Mouse (Mus musculus): Measurements from ENCODE around the gene 3110009E18Rik.
"Not testable (repeated sequence)": the region's sequence is repeated elsewhere in the genome, so short reads cannot be mapped to it uniquely, and the experiment has no call there.

Gene 3110009E18Rik

GRCm38 (mm10) chr1:120120969-120121811, at the start of gene 3110009E18Rik, which contains the start of gene Dbi:
Gene 3110009E18Rik (plus strand): TSS chr1:120121187.
Gene Dbi (minus strand): TSS chr1:120121078.
- DNase-seq (ENCODE audit: extremely low spot score, low read depth, low spot score), result peak; percentile 81

DNA sequence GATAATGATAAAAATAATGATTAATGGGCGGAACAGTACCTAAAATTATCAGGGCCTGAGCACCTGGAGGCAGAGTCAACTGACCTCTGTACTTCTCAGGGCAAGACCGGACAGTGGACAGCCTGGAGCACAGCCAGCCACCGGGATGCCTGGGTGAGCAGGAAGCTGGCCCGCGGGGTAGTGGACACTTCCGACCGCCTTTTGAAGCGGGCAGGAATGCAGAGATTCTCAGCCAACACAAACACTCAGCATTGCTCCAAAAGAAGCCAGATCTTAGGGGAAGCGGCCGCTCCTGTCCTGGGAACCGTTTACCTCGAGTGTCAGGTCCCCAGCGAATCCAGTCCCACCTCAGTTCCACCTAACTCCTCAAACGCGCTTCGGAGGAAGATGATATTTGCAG, 48.1 kb upstream of the 3110009E18Rik start:
- DNase-seq (ENCODE audit: extremely low spot score, low read depth, low spot score), result no peak

DNA sequence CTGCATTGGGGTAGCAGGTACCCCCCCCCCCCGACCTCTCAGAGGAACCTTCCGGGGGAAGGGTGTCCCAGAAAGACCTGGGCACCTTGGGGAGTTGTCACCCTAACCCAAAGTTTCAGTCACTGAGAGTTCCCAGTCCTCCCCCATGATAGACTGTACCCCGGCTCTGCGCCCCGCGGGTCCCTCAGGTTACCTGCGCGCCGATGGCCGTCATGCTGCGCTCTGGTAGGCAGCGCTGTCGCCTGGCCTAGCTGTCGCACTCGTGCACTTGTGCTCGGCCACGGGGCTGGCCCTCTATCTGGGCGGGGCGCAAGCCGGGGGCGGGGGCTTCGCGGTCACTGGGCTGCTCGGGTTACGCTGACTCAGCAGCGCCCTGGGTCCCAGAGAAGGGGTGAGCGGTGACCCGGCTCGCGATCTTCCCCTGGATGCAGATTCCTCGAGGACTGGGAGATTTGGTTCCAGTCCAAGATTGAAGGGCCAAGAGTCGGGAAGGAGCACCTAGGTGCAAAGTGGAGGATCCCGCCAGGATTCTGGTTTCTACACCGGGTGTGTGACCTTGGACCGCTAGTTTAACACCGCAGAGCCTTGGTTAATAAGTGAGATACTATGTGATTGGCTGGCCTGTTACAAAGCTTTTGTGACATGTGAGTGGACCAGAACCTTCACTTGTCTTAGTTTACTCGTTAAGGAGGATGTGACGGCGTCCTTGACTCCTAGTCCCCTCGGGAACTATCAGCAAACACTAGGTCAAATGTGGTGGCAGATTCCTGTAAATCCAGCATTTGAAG, 47.3 kb upstream of the 3110009E18Rik start, which contains the start of gene Tmem37:
Gene Tmem37, minus strand, starts transcription at position 556 of the 788 bp plus-strand sequence.
- DNase-seq (ENCODE audit: extremely low spot score, low read depth, low spot score), result no peak

DNA sequence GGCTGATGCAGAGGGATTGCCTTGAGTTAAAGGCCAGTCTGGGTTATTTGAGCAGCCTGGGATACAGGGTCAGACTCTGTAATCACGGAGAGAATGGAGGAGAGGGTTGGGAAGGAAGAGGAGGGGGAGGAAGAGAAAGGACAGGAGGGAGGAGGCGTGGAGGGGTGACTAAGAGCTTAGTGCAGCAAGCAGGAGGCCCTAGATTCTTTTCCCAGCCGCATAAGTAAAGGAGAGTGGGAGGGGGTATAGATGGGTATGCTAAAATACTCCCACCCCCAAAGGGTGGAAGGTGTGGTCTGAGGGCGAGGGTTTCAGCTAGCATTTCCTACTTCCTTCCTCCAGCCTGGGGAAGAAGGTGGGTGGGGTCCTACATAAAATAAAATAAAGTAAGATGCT, 46.7 kb upstream of the 3110009E18Rik start:
- DNase-seq (ENCODE audit: extremely low spot score, low read depth, low spot score), result no peak

- no peak for DNase-seq (ENCODE audit: extremely low spot score, low read depth, low spot score)
These were observed 46.1 kb upstream of the 3110009E18Rik start for GRCm38 (mm10) chr1:120074931-120075330.

- no peak for DNase-seq (ENCODE audit: extremely low spot score, low read depth, low spot score)
These were observed 45.5 kb upstream of the 3110009E18Rik start for GRCm38 (mm10) chr1:120075507-120075906.

DNA sequence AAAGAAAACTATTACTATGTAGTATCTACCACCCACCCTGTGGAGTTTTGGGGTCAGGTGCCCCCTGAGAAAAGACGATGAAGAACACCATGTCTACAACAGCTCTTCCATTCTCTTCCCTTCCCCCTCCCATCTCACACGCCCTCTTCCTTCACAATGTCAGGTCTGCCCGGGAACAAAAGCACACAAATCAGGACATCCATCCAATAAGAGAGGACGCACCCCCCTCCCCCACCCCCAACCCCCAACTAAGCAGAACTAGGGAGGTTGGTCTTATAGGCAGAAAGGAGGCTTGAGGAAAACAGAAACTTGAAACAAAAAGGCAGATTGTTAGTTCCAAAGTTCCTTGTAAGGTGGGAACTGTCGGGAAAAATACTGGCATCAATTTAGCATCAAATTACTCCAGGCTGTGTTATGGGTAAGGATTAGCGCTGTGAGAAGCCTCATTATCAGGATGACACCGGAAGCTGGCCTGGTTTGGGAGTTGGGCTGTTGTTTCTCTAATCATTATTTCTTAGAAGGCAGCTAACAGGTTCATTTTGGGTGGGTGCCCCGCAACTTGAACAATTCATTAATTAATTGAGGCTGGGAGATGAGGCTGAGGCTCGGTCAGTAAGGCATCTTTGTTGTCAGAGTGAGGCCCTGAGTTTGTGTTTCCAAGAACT, 43.1 kb upstream of the 3110009E18Rik start:
- no peak for DNase-seq (ENCODE audit: extremely low spot score, low read depth, low spot score)

DNA sequence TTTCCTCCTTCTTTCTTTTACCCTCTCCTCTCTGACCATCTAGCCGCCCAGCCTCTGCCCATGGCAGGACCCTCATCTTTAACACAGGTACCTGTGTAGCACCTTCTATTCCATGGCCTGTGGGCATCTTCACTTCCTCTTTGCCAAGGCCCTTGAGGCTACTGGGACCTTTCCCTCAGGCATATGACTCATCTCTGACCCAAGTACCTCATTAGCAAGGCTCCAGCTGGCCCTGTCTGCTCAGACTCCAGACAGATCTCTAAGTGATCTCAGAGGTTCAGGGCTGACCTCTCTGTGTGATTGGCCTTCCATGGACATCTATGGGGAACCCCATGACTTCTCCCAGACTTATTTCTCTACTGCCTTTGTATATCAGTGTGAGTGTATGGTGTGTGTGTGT, 40.4 kb upstream of the 3110009E18Rik start:
- no peak for DNase-seq (ENCODE audit: extremely low spot score, low read depth, low spot score)

GRCm38 (mm10) chr1:120082957-120083585, 37.9 kb upstream of the 3110009E18Rik start:
- no peak for DNase-seq (ENCODE audit: extremely low spot score, low read depth, low spot score)

DNA sequence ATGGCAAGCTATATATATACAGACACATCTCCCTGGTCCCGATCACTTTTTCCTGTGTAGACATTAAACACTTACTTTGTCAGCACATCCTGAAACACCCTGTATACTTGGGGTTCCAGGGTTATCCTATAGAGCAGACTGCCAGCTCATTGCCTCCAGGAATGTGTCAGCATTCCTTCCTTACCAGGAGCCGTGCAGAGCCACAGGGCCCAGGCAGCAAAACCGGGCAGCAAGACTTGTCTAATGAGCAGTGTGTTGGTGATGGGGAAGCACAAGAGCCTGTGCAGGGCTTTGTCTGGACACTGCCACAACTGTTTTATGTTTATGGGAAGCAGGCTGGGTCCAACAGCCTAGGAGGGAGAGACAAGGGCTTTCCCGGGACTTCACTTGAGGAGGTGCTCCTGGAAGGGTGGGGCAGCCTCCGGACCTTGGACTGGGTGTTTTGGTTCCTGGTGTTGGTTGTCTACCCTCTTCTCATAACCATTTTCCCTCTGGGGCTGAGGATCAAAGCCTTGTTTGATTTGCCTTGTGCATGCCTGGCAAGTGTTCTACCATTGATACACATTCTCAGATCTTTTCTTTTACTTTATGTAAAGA, 37.0 kb upstream of the 3110009E18Rik start:
- DNase-seq (ENCODE audit: extremely low spot score, low read depth, low spot score), result no peak

DNA sequence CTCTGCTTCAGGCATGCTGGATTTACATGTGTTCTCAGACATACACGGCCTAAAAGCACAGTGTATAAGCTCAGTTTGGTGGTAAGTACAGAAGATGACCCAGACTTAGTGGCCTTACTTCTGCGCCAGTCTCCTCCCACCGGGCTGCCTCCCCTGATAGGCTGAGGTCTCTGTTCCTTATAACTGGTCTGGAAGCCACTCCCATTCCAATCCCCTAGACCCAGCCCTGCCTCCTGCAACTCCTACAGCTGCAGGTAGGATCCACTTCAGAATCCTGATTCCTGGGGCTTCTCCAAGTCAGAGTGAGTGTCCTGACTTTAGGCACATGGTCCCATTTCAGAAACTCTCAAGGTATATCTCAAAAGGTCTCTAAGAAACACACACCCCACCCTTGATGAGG, 35.3 kb upstream of the 3110009E18Rik start:
- DNase-seq (ENCODE audit: extremely low spot score, low read depth, low spot score), result no peak

DNA sequence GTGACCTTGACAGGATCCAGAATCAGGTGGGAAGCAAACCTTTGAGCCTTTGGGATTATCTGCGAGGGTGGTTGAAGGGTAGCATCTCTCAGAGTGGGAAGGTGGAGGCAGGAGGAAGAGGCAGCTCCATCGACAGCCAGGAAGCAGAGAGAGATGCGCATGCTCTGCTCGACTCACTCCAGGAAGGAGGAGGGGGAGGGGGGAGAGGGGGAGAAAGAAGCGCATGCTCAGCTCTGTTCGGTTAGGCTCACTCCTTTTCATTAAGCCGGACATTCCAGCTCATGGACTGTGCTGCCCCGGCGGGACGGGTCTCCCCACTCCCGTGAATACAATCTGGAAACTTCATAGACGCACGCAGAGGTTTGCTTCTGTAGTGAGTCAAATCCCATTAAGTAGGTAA, 34.3 kb upstream of the 3110009E18Rik start:
- no peak for DNase-seq (ENCODE audit: extremely low spot score, low read depth, low spot score)

- no peak for DNase-seq (ENCODE audit: extremely low spot score, low read depth, low spot score)
These were observed 31.8 kb upstream of the 3110009E18Rik start for GRCm38 (mm10) chr1:120089180-120089579.

- DNase-seq (ENCODE audit: extremely low spot score, low read depth, low spot score), result no peak
These were observed 30.0 kb upstream of the 3110009E18Rik start for GRCm38 (mm10) chr1:120090880-120091570.

GRCm38 (mm10) chr1:120093482-120094134, 27.4 kb upstream of the 3110009E18Rik start:
- not testable (repeated sequence) for DNase-seq (ENCODE audit: extremely low spot score, low read depth, low spot score)

DNA sequence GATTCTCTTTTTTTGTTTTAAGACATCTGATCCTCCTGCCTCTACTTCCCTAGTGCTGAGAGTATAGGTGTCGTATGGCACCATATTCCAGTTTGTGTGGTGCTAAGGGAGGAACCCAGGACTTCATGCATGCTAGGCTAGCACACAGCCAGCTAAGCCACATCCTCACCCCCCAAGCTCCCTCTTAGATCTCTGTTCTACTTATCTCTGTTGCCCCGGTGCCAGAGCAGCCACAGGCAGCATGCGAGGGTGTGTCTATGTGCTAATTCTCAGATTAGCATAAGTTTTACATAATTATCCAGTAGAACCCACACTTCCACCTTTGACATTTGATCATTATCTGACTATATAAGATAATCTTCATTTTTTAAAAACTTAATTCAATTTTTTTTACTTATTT, 26.1 kb upstream of the 3110009E18Rik start:
- no peak for DNase-seq (ENCODE audit: extremely low spot score, low read depth, low spot score)

- no peak for DNase-seq (ENCODE audit: extremely low spot score, low read depth, low spot score)
These were observed 22.7 kb upstream of the 3110009E18Rik start for GRCm38 (mm10) chr1:120098327-120098726.

- no peak for DNase-seq (ENCODE audit: extremely low spot score, low read depth, low spot score)
These were observed 21.5 kb upstream of the 3110009E18Rik start for GRCm38 (mm10) chr1:120099483-120099882.

- no peak for DNase-seq (ENCODE audit: extremely low spot score, low read depth, low spot score)
These were observed 20.3 kb upstream of the 3110009E18Rik start for GRCm38 (mm10) chr1:120100456-120101226.
